Mouse (Mus musculus) heart, embryonic 14.5 days (tissue): ENCODE results near the gene Smg7. TPM values are rescaled to one million over a fixed set of nuclear protein-coding genes. Genes with fewer than 3 reads are reported as not detected.
"Not testable (repeated sequence)": the region's sequence is repeated elsewhere in the genome, so short reads cannot be mapped to it uniquely, and the experiment has no call there.

Experiments used
- ATAC-seq: fragments of 200-750 bp; cut with Nextera tagmentation; 2 replicates; pipeline ENCODE4 v1.8.0; 2017; ENCODE audit warnings: low read depth, moderate TSS enrichment; ENCODE audit not compliant: insufficient number of reproducible peaks, insufficient read depth, low FRiP score
- H3K27ac ChIP-seq, 2 experiments: fragments of 200-500 bp in 1 of 2; fragments of 300-500 bp in 1 of 2; sonication (generic) in 1 of 2; replicated peaks in 1 of 2; 2 replicates each; pipeline ENCODE4 v1.5.1; 2012 to 2014; ENCODE audit warnings: low read depth in 2 of 2, low read length in 2 of 2, control low read depth in 1 of 2, mild to moderate bottlenecking in 1 of 2, mixed read lengths in 1 of 2; ENCODE audit not compliant: control insufficient read depth in 1 of 2, insufficient read depth in 1 of 2
- H3K27me3 ChIP-seq: fragments of 300-500 bp; sonication (generic); 2 replicates; pipeline ENCODE4 v1.6.1; 2014; ENCODE audit warnings: mild to moderate bottlenecking, low read length, control low read depth; ENCODE audit not compliant: control insufficient read depth, insufficient read depth
- H3K36me3 ChIP-seq: fragments of 300-500 bp; sonication (generic); 2 replicates; pipeline ENCODE4 v1.6.1; 2014; ENCODE audit warnings: mild to moderate bottlenecking, control low read depth, low read length, mixed read lengths; ENCODE audit not compliant: control insufficient read depth, insufficient read depth
- H3K4me1 ChIP-seq, 2 experiments: fragments of 200-500 bp in 1 of 2; fragments of 300-500 bp in 1 of 2; sonication (generic) in 1 of 2; 2 replicates each; pipeline ENCODE4 v1.6.1; 2012 to 2014; ENCODE audit warnings: low read length in 2 of 2, control low read depth in 1 of 2, mixed read lengths in 1 of 2; ENCODE audit not compliant: control insufficient read depth in 2 of 2, insufficient read depth in 2 of 2
- H3K4me2 ChIP-seq: fragments of 300-500 bp; sonication (generic); 2 replicates; pipeline ENCODE4 v1.6.1; 2014; ENCODE audit warnings: mild to moderate bottlenecking, low read length
- H3K4me3 ChIP-seq, 2 experiments: fragments of 200-500 bp in 1 of 2; fragments of 300-500 bp in 1 of 2; sonication (generic) in 1 of 2; 2 replicates each; pipeline ENCODE4 v1.5.1; 2012 to 2014; ENCODE audit warnings: low read length in 2 of 2, mild to moderate bottlenecking in 2 of 2, control low read depth in 1 of 2, low read depth in 1 of 2, moderate library complexity in 1 of 2; ENCODE audit not compliant: control insufficient read depth in 1 of 2, insufficient read depth in 1 of 2
- H3K9ac ChIP-seq: fragments of 300-500 bp; sonication (generic); 2 replicates; pipeline ENCODE4 v1.6.1; 2014; ENCODE audit warnings: mild to moderate bottlenecking, low read length
- H3K9me3 ChIP-seq: fragments of 300-500 bp; sonication (generic); 2 replicates; pipeline ENCODE4 v1.6.1; 2016; ENCODE audit warnings: low read length, control low read depth; ENCODE audit not compliant: control insufficient read depth
- WGBS: fragments of 180-500 bp; shearing (Covaris S2); extraction: QIAGEN DNeasy Blood & Tissue Kit; methylation state at CpG from one replicate; pipeline ENCODE4 v1.1.7; 2014; 5-methylcytosine and 5-hydroxymethylcytosine counted together
- polyA plus RNA-seq: library from polyadenylated mRNA; unstranded; fragments of >200 nt; fragmentation: Nextera tagmentation; extraction: Ambion mirVana; gene quantifications from 2 replicates; pipeline ENCODE4 v1.2.1, GENCODE M21; 2014

Gene Smg7
- polyA plus RNA-seq, 1 experiment from 2014 or later = 29.1 TPM

DNA sequence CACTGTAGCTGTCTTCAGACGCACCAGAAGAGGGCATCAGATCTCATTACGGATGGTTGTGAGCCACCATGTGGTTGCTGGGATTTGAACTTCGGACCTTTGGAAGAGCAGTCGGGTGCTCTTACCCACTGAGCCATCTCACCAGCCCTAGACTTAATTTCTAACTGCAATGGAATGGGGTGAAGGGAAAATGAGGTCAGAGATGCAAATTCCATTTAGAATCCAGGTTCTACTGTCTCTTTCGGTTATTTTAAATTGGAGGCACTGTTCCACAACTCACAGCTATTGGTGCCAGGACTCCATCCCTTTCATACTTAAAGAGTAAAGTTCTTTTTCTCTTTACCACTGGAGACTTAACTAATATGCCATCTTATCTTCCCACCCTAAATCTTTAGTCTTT lies 14.4 kb downstream of the Smg7 start:
- H3K36me3 ChIP-seq, ATAC-seq, H3K9me3 ChIP-seq, H3K4me2 ChIP-seq, H3K9ac ChIP-seq, H3K27ac ChIP-seq, H3K4me1 ChIP-seq, H3K27me3 ChIP-seq, H3K4me3 ChIP-seq: not testable (repeated sequence)
- WGBS = 93% methylated on average over 3 of the region's 5 CpGs

DNA sequence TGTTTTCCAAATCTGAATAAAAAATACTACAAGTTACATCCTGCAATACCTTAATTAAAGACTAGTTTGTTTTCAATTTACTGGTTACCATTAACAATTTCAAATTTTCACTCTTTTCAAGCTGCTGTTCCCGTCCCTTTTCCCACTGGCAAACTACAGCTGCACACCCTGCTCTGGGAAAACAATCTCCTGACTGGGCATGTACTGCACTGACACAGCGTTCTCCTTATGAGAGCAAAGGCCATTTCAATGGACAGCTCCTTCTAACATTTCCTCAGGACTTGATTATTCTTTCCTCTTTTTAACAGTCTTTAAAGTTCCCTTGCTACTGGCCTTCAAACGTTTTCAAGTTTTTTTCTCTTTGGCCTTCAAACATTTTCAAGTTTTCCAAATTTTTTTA lies 31.4 kb downstream of the Smg7 start:
- no peaks in the 10 kb centered on the region for H3K27me3 ChIP-seq
- peaks cover 34% of the 10 kb centered on the region for H3K36me3 ChIP-seq
- no peaks in the 10 kb centered on the region for H3K9me3 ChIP-seq
- no peak overlapping the region for H3K9ac ChIP-seq
- no peak overlapping the region for H3K27ac ChIP-seq
- H3K4me3 ChIP-seq = no peak overlapping the region
- no peak for ATAC-seq
- no peak overlapping the region for H3K4me2 ChIP-seq
- peaks cover 0 to 5% of the 10 kb centered on the region in 2 experiments; a peak in 1 of 4 replicates for H3K4me1 ChIP-seq
- WGBS = 63% methylated on average over 3 of the region's 3 CpGs

DNA sequence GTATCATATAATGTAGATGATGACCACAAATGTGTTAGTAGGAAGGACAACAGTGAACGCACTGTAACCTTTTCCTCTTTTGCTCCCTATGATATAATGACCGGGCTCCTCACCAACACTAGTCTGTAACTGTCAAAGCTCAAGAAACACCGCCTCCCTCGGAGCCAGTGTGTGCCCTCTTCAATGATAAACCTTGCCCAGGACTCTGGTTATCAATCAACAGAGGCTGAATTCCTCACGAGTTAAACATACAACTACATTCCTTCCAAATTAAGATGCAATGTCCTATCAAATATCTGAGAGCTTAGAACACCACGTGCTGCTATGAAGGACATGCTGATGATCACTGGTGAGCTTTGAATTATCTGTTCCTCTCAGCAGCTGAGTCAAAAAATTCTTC lies 32.5 kb downstream of the Smg7 start:
- no peak overlapping the region for H3K4me2 ChIP-seq
- 45% methylated on average over 6 of the region's 6 CpGs for WGBS
- peaks cover 0 to 5% of the 10 kb centered on the region in 2 experiments; a peak in 1 of 4 replicates for H3K4me1 ChIP-seq
- no peak overlapping the region for H3K9ac ChIP-seq
- ATAC-seq = no peak
- no peaks in the 10 kb centered on the region for H3K27me3 ChIP-seq
- H3K36me3 ChIP-seq = peaks cover 46% of the 10 kb centered on the region
- H3K4me3 ChIP-seq = no peak overlapping the region
- H3K27ac ChIP-seq = no peak overlapping the region
- no peaks in the 10 kb centered on the region for H3K9me3 ChIP-seq

DNA sequence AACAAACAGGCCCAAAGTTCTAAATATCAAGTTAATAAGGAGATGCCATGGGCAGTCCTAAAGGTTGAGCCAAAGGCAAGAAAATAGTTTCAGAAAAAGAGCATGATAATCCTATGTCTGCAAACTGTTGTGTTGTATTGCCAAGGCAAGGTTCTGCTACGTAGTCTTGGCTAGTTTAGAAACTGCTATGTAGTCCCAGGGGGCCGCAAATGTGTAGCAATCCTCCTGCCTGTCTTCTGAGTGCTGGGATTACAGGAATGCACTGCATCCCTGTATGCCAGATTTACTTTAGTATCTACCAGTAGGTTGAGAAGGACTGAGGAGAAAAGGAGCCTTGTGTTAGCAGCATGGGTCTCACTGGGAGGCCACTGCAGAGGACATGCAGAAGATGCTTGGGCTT lies 55.6 kb downstream of the Smg7 start:
- Histone ChIP-seq H3K4me1 (peaks cover 0 to 2% of the 10 kb centered on the region in 2 experiments; a peak in 2 of 4 replicates), H3K9me3 (no peaks in the 10 kb centered on the region), H3K4me3 (no peak overlapping the region), H3K9ac (no peak overlapping the region), H3K27ac (no peak overlapping the region), H3K4me2 (no peak overlapping the region), H3K36me3 (peaks cover 95% of the 10 kb centered on the region), H3K27me3 (no peaks in the 10 kb centered on the region)
- no peak for ATAC-seq
- WGBS = 94% methylated on average over 2 of the region's 2 CpGs

- Histone ChIP-seq H3K27ac (no peak overlapping the region), H3K9ac (no peak overlapping the region), H3K27me3 (no peaks in the 10 kb centered on the region), H3K36me3 (peaks cover 94% of the 10 kb centered on the region), H3K9me3 (no peaks in the 10 kb centered on the region), H3K4me2 (no peak overlapping the region), H3K4me1 (peaks cover 0 to 2% of the 10 kb centered on the region in 2 experiments; a peak in 2 of 4 replicates), H3K4me3 (no peak overlapping the region)
- 72% methylated on average over 3 of the region's 3 CpGs for WGBS
- no peak; the same call in 1 of the 2 replicates for ATAC-seq
Observed at GRCm38 (mm10) chr1:152845211-152845730, 57.2 kb downstream of the Smg7 start.

DNA sequence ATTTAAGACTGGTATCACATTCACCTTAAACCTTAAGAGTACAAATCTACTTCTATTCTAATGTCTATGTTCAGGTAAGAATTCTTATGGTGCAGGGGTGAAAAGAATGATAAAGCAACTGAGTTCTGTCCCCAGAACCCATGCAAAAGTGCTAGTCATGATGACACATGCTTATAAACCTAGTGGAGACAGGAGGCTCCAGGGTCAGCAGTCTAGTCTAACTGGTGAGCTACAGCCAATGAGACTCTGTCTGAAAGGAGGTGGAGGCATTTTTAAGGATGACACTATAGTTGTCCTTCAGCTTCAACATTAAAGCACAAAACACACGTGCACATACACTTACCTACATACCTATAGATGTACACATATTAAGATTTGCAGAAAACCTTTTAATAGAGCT lies 57.8 kb downstream of the Smg7 start:
- Histone ChIP-seq H3K9me3 (no peaks in the 10 kb centered on the region), H3K9ac (no peak overlapping the region), H3K4me1 (peaks cover 0 to 2% of the 10 kb centered on the region in 2 experiments; a peak in 2 of 4 replicates), H3K4me3 (no peak overlapping the region), H3K27me3 (no peaks in the 10 kb centered on the region), H3K27ac (no peak overlapping the region), H3K4me2 (no peak overlapping the region), H3K36me3 (peaks cover 98% of the 10 kb centered on the region)
- 84% methylated on average over 1 of the region's 1 CpGs for WGBS
- ATAC-seq = no peak

- Histone ChIP-seq H3K36me3 (peaks cover 97% of the 10 kb centered on the region), H3K9ac (no peak overlapping the region), H3K4me3 (no peak overlapping the region), H3K4me1 (peaks cover 0 to 2% of the 10 kb centered on the region in 2 experiments; a peak in 2 of 4 replicates), H3K27me3 (no peaks in the 10 kb centered on the region), H3K9me3 (no peaks in the 10 kb centered on the region), H3K4me2 (no peak overlapping the region), H3K27ac (no peak overlapping the region)
- no peak for ATAC-seq
- 88% methylated on average over 2 of the region's 2 CpGs for WGBS
Observed at GRCm38 (mm10) chr1:152841057-152841456, 61.4 kb downstream of the Smg7 start.

DNA sequence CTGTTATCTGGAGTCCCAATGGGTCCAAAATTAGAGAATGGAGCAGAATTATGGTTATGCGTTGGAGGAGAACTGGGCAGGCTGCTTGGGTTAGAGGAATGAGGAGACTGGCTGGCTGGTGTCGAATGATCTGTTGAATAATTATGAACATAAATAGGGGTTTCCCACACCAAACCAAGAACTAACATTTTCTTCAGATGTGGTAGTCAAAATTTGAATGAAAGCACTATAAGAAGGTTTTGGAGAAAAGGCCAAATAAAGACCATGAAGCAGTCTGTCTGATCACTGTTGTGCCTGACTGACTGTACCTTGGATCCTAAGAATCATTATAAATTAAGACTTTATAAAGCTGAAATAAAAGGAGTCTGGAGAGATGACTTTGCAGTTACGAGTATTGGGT lies 62.1 kb downstream of the Smg7 start:
- Histone ChIP-seq H3K4me2 (no peak overlapping the region), H3K4me1 (peaks cover 0 to 2% of the 10 kb centered on the region in 2 experiments; a peak in 2 of 4 replicates)

More for the DNA sequence above, 62.1 kb downstream of the Smg7 start:
- H3K27me3 ChIP-seq = no peaks in the 10 kb centered on the region
- no peak overlapping the region for H3K4me3 ChIP-seq
- ATAC-seq = no peak
- H3K9ac ChIP-seq = no peak overlapping the region
- no peak overlapping the region for H3K27ac ChIP-seq
- H3K9me3 ChIP-seq = no peaks in the 10 kb centered on the region
- 91% methylated on average over 3 of the region's 3 CpGs for WGBS
- H3K36me3 ChIP-seq = peaks cover 93% of the 10 kb centered on the region
